Mouse (Mus musculus): ENCODE measurements at regions not wholly inside any gene's neighbourhood (a gene's known extent, or its start where the extent isn't known, plus 50 kb on each side); places are given as distances from the start of the nearest gene placed in this dataset.

DNA sequence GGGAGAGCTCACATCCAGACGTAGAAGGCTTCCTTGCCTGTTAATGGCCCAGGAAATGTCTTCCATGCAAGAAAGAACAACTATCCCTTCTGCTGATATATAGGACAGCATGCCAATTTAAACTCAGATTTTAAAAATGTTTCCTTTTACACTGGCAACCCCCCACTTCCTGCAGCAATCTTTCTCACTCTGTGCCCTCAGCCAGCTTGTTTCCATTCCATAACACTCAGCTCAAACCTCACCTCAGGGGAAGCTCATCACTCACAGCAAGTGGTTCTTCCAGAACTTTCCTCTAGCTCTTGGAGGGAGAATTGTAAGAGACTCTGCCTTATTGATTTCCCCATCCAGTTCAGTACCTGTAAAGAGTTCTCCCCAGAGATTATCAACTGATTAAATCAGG, 165.0 kb upstream of the Trib2 start:
- TF ChIP-seq CTCF (IDR thresholded peaks at IDR 0.05; ENCODE audit: borderline replicate concordance, insufficient read depth, low read length) (no peak), POLR2A (IDR thresholded peaks at IDR 0.05; ENCODE audit: low read depth, low read length) (no peak)
